Mouse (Mus musculus): ENCODE measurements around the gene Gm10718.
"Not testable (repeated sequence)": the region's sequence is repeated elsewhere in the genome, so short reads cannot be mapped to it uniquely, and the experiment has no call there.

The Gm10718 gene

DNA sequence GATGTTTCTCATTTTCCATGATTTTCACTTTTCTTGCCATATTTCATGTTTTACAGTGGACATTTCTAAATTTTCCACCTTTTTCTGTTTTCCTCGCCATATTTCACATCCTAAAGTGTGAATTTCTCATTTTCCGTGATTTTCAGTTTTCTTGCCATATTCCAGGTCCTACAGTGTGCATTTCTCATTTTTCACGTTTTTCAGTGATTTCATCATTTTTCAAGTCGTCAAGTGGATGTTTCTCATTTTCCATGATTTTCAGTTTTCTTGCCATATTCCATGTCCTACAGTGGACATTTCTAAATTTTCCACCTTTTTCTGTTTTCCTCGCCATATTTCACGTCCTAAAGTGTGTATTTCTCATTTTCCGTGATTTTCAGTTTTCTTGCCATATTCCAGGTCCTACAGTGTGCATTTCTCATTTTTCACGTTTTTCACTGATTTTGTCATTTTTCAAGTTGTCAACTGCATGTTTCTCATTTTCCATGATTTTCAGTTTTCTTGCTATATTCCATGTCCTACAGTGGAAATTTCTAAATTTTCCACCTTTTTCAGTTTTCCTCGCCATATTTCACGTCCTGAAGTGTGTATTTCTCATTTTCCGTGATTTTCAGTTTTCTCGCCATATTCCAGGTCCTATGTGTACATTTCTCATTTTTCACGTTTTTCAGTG lies at the start of gene Gm10718:
Gene Gm10718, plus strand, starts transcription at position 236 of the 673 bp plus-strand sequence.
- not testable (repeated sequence) for DNase-seq (ENCODE audit: low spot score)

DNA sequence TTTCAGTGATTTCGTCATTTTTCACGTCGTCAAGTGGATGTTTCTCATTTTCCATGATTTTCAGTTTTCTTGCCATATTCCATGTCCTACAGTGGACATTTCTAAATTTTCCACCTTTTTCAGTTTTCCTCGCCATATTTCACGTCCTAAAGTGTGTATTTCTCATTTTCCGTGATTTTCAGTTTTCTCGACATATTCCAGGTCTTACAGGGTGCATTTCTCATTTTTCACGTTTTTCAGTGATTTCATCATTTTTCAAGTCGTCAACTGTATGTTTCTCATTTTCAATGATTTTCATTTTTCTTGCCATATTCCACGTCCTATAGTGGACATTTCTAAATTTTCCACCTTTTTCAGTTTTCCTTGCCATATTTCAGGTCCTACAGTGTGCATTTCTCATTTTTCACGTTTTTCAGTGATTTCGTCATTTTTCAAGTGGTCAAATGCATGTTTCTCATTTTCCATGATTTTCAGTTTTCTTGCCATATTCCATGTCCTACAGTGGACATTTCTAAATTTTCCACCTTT lies 22.8 kb upstream of the Gm10718 start, which contains the start of gene Gm10722:
Gene Gm10722, plus strand, starts transcription at position 478 of the 528 bp plus-strand sequence.
- peak; percentile 47 for DNase-seq (ENCODE audit: low spot score)

- DNase-seq (ENCODE audit: low spot score): not testable (repeated sequence)
Measured at GRCm38 (mm10) chr9:3001006-3001405, 22.3 kb upstream of the Gm10718 start.

- DNase-seq (ENCODE audit: low spot score): peak; percentile 17
Measured at GRCm38 (mm10) chr9:3001948-3002659, 21.2 kb upstream of the Gm10718 start.

GRCm38 (mm10) chr9:3002794-3003396 lies 20.5 kb upstream of the Gm10718 start, which contains the start of gene Gm11168:
Gm11168 (plus strand) TSS chr9:3003346.
- DNase-seq (ENCODE audit: low spot score): not testable (repeated sequence)

- not testable (repeated sequence) for DNase-seq (ENCODE audit: low spot score)
Measured at GRCm38 (mm10) chr9:3006179-3006578, 17.2 kb upstream of the Gm10718 start.

GRCm38 (mm10) chr9:3006636-3007035 lies 16.7 kb upstream of the Gm10718 start:
- not testable (repeated sequence) for DNase-seq (ENCODE audit: low spot score)

DNA sequence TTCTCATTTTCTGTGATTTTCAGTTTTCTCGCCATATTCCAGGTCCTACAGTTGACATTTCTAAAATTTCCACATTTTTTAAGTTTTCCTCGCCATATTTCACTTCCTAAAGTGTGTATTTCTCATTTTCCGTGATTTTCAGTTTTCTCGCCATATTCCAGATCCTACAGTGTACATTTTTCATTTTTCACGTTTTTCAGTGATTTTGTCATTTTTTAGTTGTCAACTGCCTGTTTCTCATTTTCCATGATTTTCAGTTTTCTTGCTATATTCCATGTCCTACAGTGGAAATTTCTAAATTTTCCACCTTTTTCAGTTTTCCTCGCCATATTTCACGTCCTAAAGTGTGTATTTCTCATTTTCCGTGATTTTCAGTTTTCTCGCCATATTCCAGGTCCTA lies 16.1 kb upstream of the Gm10718 start:
- DNase-seq (ENCODE audit: low spot score): peak; percentile 29

- DNase-seq (ENCODE audit: low spot score): not testable (repeated sequence)
Measured at GRCm38 (mm10) chr9:3009331-3009730, 14.0 kb upstream of the Gm10718 start.

DNA sequence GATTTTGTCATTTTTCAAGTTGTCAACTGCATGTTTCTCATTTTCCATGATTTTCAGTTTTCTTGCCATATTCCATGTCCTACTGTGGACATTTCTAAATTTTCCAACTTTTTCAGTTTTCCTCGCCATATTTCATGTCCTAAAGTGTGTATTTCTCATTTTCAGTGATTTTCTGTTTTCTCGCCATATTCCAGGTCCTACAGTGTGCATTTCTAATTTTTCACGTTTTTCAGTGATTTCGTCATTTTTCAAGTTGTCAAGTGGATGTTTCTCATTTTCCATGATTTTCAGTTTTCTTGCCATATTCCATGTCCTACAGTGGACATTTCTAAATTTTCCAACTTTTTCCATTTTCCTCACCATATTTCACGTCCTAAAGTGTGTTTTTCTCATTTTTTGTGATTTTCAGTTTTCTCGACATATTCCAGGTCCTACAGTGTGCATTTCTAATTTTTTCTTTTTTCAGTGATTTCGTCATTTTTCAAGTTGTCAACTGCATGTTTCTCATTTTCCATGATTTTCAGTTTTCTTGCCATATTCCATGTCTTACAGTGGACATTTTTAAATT lies 11.2 kb upstream of the Gm10718 start:
- DNase-seq (ENCODE audit: low spot score): not testable (repeated sequence)

GRCm38 (mm10) chr9:3012733-3013279 lies 10.5 kb upstream of the Gm10718 start, which contains the start of gene Gm10721:
Gm10721 (plus strand) TSS chr9:3013140.
- DNase-seq (ENCODE audit: low spot score): not testable (repeated sequence)

GRCm38 (mm10) chr9:3015354-3015753 lies 8.0 kb upstream of the Gm10718 start, which contains the start of gene Gm10720:
Gm10720 (plus strand) TSS chr9:3015654.
- not testable (repeated sequence) for DNase-seq (ENCODE audit: low spot score)

DNA sequence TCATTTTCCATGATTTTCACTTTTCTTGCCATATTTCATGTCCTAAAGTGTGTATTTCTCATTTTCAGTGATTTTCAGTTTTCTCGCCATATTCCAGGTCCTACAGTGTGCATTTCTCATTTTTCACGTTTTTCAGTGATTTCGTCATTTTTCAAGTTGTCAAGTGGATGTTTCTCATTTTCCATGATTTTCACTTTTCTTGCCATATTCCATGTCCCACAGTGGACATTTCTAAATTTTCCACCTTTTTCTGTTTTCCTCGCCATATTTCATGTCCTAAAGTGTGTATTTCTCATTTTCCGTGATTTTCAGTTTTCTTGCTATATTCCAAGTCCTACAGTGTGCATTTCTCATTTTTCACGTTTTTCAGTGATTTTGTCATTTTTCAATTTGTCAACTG lies 7.5 kb upstream of the Gm10718 start:
- not testable (repeated sequence) for DNase-seq (ENCODE audit: low spot score)

DNA sequence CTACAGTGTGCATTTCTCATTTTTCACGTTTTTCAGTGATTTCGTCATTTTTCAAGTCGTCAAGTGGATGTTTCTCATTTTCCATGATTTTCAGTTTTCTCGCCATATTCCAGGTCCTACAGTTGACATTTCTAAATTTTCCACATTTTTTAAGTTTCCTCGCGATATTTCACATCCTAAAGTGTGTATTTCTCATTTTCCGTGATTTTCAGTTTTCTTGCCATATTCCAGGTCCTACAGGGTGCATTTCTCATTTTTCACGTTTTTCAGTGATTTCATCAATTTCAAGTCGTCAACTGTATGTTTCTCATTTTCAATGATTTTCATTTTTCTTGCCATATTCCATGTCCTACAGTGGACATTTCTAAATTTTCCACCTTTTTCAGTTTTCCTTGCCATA lies 6.2 kb upstream of the Gm10718 start, which contains the start of gene Gm10719:
Gene Gm10719, plus strand, starts transcription at position 301 of the 400 bp plus-strand sequence.
- DNase-seq (ENCODE audit: low spot score): not testable (repeated sequence)

DNA sequence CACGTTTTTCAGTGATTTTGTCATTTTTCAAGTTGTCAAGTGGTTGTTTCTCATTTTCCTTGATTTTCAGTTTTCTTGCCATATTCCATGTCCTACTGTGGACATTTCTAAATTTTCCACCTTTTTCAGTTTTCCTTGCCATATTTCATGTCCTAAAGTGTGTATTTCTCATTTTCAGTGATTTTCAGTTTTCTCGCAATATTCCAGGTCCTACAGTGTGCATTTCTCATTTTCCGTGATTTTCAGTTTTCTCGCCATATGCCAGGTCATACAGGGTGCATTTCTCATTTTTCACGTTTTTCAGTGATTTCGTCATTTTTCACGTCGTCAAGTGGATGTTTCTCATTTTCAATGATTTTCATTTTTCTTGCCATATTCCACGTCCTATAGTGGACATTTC lies 4.4 kb upstream of the Gm10718 start:
- DNase-seq (ENCODE audit: low spot score): not testable (repeated sequence)

DNA sequence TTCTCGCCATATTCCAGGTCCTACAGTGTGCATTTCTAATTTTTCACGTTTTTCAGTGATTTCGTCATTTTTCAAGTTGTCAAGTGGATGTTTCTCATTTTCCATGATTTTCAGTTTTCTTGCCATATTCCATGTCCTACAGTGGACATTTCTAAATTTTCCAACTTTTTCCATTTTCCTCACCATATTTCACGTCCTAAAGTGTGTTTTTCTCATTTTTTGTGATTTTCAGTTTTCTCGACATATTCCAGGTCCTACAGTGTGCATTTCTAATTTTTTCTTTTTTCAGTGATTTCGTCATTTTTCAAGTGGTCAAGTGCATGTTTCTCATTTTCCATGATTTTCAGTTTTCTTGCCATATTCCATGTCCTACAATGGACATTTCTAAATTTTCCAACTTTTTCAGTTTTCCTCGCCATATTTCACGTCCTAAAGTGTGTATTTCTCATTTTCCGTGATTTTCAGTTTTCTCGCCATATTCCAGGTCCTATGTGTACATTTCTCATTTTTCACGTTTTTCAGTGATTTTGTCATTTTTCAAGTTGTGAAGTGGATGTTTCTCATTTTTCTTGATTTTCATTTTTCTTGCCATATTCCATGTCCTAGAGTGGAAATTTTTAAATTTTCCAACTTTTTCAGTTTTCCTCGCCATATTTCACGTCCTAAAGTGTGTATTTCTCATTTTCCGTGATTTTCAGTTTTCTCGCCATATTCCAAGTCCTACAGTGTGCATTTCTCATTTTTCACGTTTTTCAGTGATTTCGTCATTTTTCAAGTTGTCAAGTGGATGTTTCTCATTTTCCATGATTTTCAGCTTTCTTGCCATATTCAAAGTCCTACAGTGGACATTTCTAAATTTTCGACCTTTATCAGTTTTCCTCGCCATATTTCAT lies 3.3 kb upstream of the Gm10718 start:
- not testable (repeated sequence) for DNase-seq (ENCODE audit: low spot score)

DNA sequence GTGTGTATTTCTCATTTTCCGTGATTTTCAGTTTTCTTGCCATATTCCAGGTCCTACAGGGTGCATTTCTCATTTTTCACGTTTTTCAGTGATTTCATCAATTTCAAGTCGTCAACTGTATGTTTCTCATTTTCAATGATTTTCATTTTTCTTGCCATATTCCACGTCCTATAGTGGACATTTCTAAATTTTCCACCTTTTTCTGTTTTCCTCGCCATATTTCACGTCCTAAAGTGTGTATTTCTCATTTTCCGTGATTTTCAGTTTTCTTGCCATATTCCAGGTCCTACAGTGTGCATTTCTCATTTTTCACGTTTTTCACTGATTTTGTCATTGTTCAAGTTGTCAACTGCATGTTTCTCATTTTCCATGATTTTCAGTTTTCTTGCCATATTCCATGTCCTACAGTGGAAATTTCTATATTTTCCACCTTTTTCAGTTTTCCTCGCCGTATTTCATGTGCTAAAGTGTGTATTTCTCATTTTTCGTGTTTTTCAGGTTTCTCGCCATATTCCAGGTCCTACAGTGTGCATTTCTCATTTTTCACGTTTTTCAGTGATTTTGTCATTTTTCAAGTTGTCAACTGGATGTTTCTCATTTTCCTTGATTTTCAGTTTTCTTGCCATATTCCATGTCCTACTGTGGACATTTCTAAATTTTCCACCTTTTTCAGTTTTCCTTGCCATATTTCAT lies 885 bp upstream of the Gm10718 start:
- peak; percentile 44 for DNase-seq (ENCODE audit: low spot score)

- DNase-seq (ENCODE audit: low spot score): not testable (repeated sequence)
Measured at GRCm38 (mm10) chr9:3023985-3024648, 770 bp downstream of the Gm10718 start.

GRCm38 (mm10) chr9:3024912-3025467 lies 1.6 kb downstream of the Gm10718 start, which contains the start of gene Gm10717:
Gm10717 (plus strand) TSS chr9:3025417.
- not testable (repeated sequence) for DNase-seq (ENCODE audit: low spot score)

Measured in c-Kit-positive CD71-positive TER-119-positive erythroid progenitor cells, embryonic 14.5 days (primary cell).